Mouse (Mus musculus) midbrain, embryonic 10.5 days (tissue): ENCODE data around the gene Mmachc. TPM values are rescaled to one million over a fixed set of nuclear protein-coding genes. Genes with fewer than 3 reads are reported as not detected.

ENCODE experiments used
- DNase-seq: peaks from one replicate; pipeline ENCODE4 v3.0.0-alpha.2; 2017; ENCODE audit warnings: low spot score
- H3K27ac ChIP-seq: fragments of 300-500 bp; sonication (generic); replicated peaks from 2 replicates; pipeline ENCODE4 v1.5.1; 2016; ENCODE audit warnings: mild to moderate bottlenecking
- H3K27me3 ChIP-seq: fragments of 300-500 bp; sonication (generic); 2 replicates; pipeline ENCODE4 v1.6.1; 2016; ENCODE audit warnings: low read depth, mild to moderate bottlenecking; ENCODE audit not compliant: poor library complexity, severe bottlenecking
- H3K36me3 ChIP-seq: fragments of 300-500 bp; sonication (generic); 2 replicates; pipeline ENCODE4 v1.6.1; 2016; ENCODE audit warnings: mild to moderate bottlenecking, moderate library complexity
- H3K4me1 ChIP-seq: fragments of 300-500 bp; sonication (generic); 2 replicates; pipeline ENCODE4 v1.6.1; 2016
- H3K4me3 ChIP-seq: fragments of 300-500 bp; sonication (generic); 2 replicates; pipeline ENCODE4 v1.5.1; 2016; ENCODE audit warnings: mild to moderate bottlenecking, moderate library complexity
- H3K9me3 ChIP-seq: fragments of 300-500 bp; sonication (generic); replicated peaks from 2 replicates; pipeline ENCODE4 v1.6.1; 2016; ENCODE audit warnings: mild to moderate bottlenecking
- WGBS: fragments of 180-500 bp; shearing (Covaris S2); methylation state at CpG from one replicate; pipeline ENCODE4 v1.1.7; 2016; 5-methylcytosine and 5-hydroxymethylcytosine counted together
- polyA plus RNA-seq: library from polyadenylated mRNA; unstranded; fragments of >200 nt; fragmentation: Nextera tagmentation; extraction: Ambion mirVana; gene quantifications from 2 replicates; pipeline ENCODE4 v1.2.1, GENCODE M21; 2016

Gene Mmachc
- polyA plus RNA-seq, 1 experiment from 2014 or later = 42.0 TPM

DNA sequence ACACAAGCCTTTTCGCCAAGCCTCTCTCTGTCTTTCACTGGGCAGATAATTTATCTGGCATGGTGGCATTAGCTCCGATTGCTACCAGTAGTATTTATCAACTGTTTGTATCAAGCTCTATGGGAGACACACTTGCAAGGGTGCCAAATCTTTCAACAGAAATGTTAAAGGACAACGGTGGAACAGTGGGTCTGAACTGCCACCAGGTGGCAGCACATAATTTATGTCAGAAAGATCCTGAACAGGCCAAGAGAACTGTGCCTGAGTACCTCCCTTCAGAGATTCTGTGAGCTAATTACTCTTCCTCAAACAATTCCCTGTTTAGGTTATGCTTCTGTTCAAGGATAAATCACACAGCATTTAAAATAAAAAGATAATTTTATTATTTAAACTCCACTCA, 11.2 kb upstream of the Mmachc start:
- H3K36me3 ChIP-seq = peaks cover 22% of the 10 kb centered on the region
- H3K9me3 ChIP-seq = no peaks in the 10 kb centered on the region
- peaks cover 19% of the 10 kb centered on the region for H3K4me1 ChIP-seq
- no peak overlapping the region for H3K27ac ChIP-seq
- 20% methylated on average over 3 of the region's 3 CpGs for WGBS
- no peak overlapping the region for H3K4me3 ChIP-seq
- DNase-seq = peak; percentile 49
- H3K27me3 ChIP-seq = peaks cover 17% of the 10 kb centered on the region

- WGBS = 83% methylated on average over 1 of the region's 1 CpGs
- DNase-seq = no peak
- peaks cover 36% of the 10 kb centered on the region for H3K36me3 ChIP-seq
These were observed 4.3 kb upstream of the Mmachc start for GRCm38 (mm10) chr4:116712536-116712935.

DNA sequence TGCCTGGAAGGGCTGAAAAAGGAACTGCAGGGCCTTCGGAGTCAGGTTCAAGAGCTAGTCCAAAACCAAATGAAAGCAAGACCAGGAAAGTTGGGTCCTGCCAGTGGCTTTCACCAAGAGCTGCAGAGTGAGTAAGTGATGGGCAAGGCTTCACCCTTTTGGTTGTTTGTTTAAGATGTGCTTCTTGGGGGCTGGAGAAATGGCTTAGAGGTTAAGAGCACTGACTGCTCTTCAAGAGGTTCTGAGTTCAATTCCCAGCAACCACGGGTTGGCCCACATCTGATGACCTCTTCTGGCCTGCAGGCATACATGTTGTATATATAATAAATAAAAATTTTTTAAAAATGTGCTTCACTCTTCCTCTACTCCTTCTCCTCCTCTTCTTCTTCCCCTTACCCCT, 1.9 kb upstream of the Mmachc start:
- DNase-seq = no peak
- peaks cover 24% of the 10 kb centered on the region for H3K4me1 ChIP-seq
- H3K4me3 ChIP-seq = no peak overlapping the region
- no peak overlapping the region for H3K27ac ChIP-seq
- WGBS = 96% methylated on average over 2 of the region's 2 CpGs
- peaks cover 27% of the 10 kb centered on the region for H3K36me3 ChIP-seq
- no peaks in the 10 kb centered on the region for H3K9me3 ChIP-seq
- H3K27me3 ChIP-seq = no peaks in the 10 kb centered on the region

More at GRCm38 (mm10) chr4:116712536-116712935, 4.3 kb upstream of the Mmachc start:
- Histone ChIP-seq H3K27me3 (no peaks in the 10 kb centered on the region), H3K4me3 (no peak overlapping the region), H3K27ac (no peak overlapping the region), H3K4me1 (peaks cover 19% of the 10 kb centered on the region), H3K9me3 (no peaks in the 10 kb centered on the region)

DNA sequence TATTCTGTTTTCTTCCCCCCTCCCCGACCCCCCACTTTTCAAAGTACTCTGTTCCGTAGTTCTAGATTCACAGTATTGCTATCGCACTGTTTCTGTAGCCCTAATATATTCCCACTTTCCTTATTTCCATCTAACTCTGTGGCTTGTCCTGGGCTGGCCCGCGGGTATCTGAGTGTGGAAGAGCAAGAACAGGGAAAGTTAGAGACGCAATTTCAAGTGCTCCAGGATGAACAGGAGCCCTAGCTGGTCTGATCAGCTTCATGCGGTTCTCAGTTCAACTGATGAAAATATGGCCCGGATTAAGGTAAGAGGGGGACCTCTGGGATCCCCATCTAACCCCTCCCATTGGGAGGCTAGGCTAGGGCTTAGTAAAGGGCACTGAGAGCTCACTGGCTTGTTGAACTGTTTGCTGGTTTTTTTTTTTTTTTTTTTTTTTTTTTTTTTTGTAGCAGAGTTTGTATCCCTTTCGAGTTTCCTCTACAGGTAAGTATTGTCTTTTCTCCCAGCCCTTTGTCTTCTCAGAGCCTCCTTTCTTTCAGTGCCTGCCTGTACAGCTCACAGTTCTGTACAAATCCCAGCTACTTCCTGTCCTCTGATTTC, 685 bp upstream of the Mmachc start:
- peaks cover 27% of the 10 kb centered on the region for H3K36me3 ChIP-seq
- H3K4me3 ChIP-seq = peak overlapping the region; percentile 63
- peaks cover 24% of the 10 kb centered on the region for H3K4me1 ChIP-seq
- 9% methylated on average over 9 of the region's 9 CpGs for WGBS
- H3K9me3 ChIP-seq = no peaks in the 10 kb centered on the region
- H3K27me3 ChIP-seq = no peaks in the 10 kb centered on the region
- DNase-seq = no peak
- peak overlapping the region; percentile 84 for H3K27ac ChIP-seq

- WGBS = 23% methylated on average over 9 of the region's 9 CpGs
- Histone ChIP-seq H3K27me3 (no peaks in the 10 kb centered on the region), H3K4me3 (peak overlapping the region; percentile 63), H3K4me1 (peaks cover 24% of the 10 kb centered on the region), H3K27ac (peak overlapping the region; percentile 84), H3K36me3 (peaks cover 35% of the 10 kb centered on the region), H3K9me3 (no peaks in the 10 kb centered on the region)
- DNase-seq = no peak
These were observed 540 bp downstream of the Mmachc start for GRCm38 (mm10) chr4:116707666-116708065.

DNA sequence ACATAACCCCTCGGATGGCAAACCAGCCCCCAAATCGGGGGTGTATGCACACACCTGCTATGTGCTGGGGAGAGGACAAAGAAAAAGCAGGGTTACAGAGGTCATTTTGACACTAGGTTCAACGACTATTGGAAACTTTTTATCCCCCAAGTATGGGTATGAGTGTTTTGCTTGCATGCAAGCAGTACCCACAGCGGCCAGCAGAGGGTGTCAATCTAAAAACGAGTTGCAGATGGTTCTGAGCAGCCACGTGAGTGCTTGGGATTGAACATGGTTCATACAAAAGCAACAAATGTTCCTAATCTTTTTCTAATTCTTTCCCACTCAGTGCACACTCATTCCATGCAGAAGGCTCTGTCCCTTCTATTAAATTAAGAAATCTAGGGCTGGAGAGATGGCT, 4.4 kb downstream of the Mmachc start:
- 48% methylated on average over 6 of the region's 6 CpGs for WGBS

GRCm38 (mm10) chr4:116700964-116701363, 7.2 kb downstream of the Mmachc start:
- H3K9me3 ChIP-seq = no peaks in the 10 kb centered on the region
- H3K4me3 ChIP-seq = no peak overlapping the region
- no peak for DNase-seq
- H3K27me3 ChIP-seq = no peaks in the 10 kb centered on the region
- H3K36me3 ChIP-seq = peaks cover 89% of the 10 kb centered on the region
- WGBS = 85% methylated on average over 1 of the region's 1 CpGs
- no peak overlapping the region for H3K27ac ChIP-seq
- no peaks in the 10 kb centered on the region for H3K4me1 ChIP-seq

More for the DNA sequence above, 4.4 kb downstream of the Mmachc start:
- Histone ChIP-seq H3K27me3 (no peaks in the 10 kb centered on the region), H3K27ac (no peak overlapping the region), H3K4me3 (no peak overlapping the region), H3K9me3 (no peaks in the 10 kb centered on the region), H3K36me3 (peaks cover 62% of the 10 kb centered on the region), H3K4me1 (peaks cover 8% of the 10 kb centered on the region)
- DNase-seq = peak; percentile 78

GRCm38 (mm10) chr4:116698693-116699342, 9.4 kb downstream of the Mmachc start:
- no peaks in the 10 kb centered on the region for H3K4me1 ChIP-seq
- WGBS = 93% methylated on average over 2 of the region's 2 CpGs
- H3K4me3 ChIP-seq = no peak overlapping the region
- no peak for DNase-seq
- no peak overlapping the region for H3K27ac ChIP-seq
- no peaks in the 10 kb centered on the region for H3K9me3 ChIP-seq
- no peaks in the 10 kb centered on the region for H3K27me3 ChIP-seq
- H3K36me3 ChIP-seq = peaks cover 92% of the 10 kb centered on the region

GRCm38 (mm10) chr4:116693785-116694184, 14.4 kb downstream of the Mmachc start:
- Histone ChIP-seq H3K27me3 (no peaks in the 10 kb centered on the region), H3K9me3 (no peaks in the 10 kb centered on the region), H3K4me3 (no peak overlapping the region), H3K27ac (no peak overlapping the region), H3K36me3 (peaks cover 99% of the 10 kb centered on the region), H3K4me1 (no peaks in the 10 kb centered on the region)
- WGBS = 83% methylated on average over 2 of the region's 2 CpGs
- DNase-seq = no peak

DNA sequence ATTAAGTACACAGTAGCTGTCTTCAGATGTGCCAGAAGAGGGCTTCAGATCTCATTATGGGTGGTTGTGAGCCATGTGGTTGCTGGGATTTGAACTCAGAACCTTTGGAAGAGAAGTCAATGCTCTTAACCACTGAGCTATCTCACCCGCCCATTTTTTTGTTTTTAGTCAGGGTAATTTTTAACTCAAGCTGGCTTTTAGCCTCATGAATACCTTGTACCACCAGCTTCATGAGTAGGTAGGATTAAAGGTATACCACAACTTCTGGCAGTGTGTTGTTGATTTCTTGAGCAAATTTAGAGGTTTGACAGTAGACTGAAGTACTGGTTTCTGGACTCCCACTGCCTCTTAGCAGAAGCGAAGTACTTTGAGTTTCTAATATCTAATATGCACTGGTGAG, 16.1 kb downstream of the Mmachc start:
- Histone ChIP-seq H3K4me3 (no peak overlapping the region), H3K27ac (no peak overlapping the region), H3K4me1 (peaks cover 3% of the 10 kb centered on the region), H3K36me3 (peaks cover 99% of the 10 kb centered on the region), H3K27me3 (no peaks in the 10 kb centered on the region), H3K9me3 (no peaks in the 10 kb centered on the region)
- DNase-seq = no peak
- 95% methylated on average over 2 of the region's 2 CpGs for WGBS

GRCm38 (mm10) chr4:116689309-116689876, 18.8 kb downstream of the Mmachc start:
- Histone ChIP-seq H3K9me3 (no peaks in the 10 kb centered on the region), H3K27me3 (no peaks in the 10 kb centered on the region), H3K27ac (no peak overlapping the region), H3K4me3 (no peak overlapping the region), H3K36me3 (peaks cover 74% of the 10 kb centered on the region), H3K4me1 (peaks cover 22% of the 10 kb centered on the region)
- DNase-seq = no peak
- WGBS = 95% methylated on average over 4 of the region's 4 CpGs

- 42% methylated on average over 1 of the region's 1 CpGs for WGBS
- H3K36me3 ChIP-seq = peaks cover 51% of the 10 kb centered on the region
These were observed 21.2 kb downstream of the Mmachc start for GRCm38 (mm10) chr4:116687041-116687440.

DNA sequence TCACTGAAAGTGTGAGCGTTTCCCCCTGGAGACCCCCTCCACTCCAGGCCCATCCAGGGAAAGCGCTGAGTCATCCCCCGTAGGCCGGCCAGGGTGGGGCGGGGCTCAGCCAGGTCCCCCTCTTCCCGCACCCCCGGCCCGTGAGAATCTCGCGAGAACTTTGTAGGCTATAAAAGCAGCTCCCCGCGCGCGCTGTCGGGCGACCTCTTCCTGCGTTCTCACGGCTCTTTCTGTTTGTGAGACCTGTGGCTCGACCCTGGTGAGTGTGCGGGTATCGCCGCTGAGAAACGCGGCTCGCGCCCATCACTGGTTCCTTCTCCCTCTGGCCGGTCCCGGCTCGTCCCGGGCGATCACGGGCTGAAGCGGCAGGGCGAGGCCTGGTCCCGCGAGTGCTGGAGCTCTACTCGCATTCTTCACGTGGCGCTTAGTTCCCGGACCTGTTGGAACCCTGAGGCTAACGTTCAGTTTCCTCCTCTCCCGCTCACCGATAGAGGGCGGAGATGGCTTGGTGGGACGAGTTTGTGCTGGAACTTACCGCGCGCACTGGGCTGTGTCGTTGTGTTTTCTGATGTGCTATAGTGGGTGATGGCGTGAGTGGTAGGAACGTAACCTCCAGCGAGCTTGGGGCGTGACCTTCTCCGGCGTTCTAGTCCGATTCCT, 22.7 kb downstream of the Mmachc start, which contains the start of gene Prdx1:
Prdx1 (plus strand) TSS at position 143 of the 660 bp plus-strand sequence.
- DNase-seq = peak; percentile 97
- under 1% methylated on average over 56 of the region's 56 CpGs for WGBS
- Histone ChIP-seq H3K27ac (peak within 1 kb of the TSS; percentile 94), H3K9me3 (no peaks in the 10 kb centered on the region), H3K4me3 (peak within 1 kb of the TSS; percentile 77), H3K27me3 (no peaks in the 10 kb centered on the region), H3K4me1 (peaks cover 22% of the 10 kb centered on the region), H3K36me3 (peaks cover 36% of the 10 kb centered on the region)

More at GRCm38 (mm10) chr4:116687041-116687440, 21.2 kb downstream of the Mmachc start:
- Histone ChIP-seq H3K27me3 (no peaks in the 10 kb centered on the region), H3K4me3 (peak overlapping the region; percentile 77), H3K4me1 (peaks cover 22% of the 10 kb centered on the region), H3K27ac (no peak overlapping the region), H3K9me3 (no peaks in the 10 kb centered on the region)
- DNase-seq = no peak
